Mouse (Mus musculus) limb, embryonic 11.5 days (tissue): Measurements from ENCODE around the gene Kirrel3. TPM values are rescaled to one million over a fixed set of nuclear protein-coding genes. Genes with fewer than 3 reads are reported as not detected.

Experiments
- ATAC-seq: fragments of 200-750 bp; cut with Nextera tagmentation; 2 replicates; pipeline ENCODE4 v1.8.0; 2017; ENCODE audit warnings: low read depth; ENCODE audit not compliant: insufficient number of reproducible peaks, low FRiP score, low TSS enrichment
- DNase-seq: peaks from one replicate; pipeline ENCODE4 v3.0.0-alpha.2; 2015; ENCODE audit warnings: low spot score
- H3K27ac ChIP-seq: fragments of 300-500 bp; sonication (generic); replicated peaks from 2 replicates; pipeline ENCODE4 v1.5.1; 2014; ENCODE audit warnings: low read depth, mild to moderate bottlenecking, low read length
- H3K27me3 ChIP-seq: fragments of 300-500 bp; sonication (generic); 2 replicates; pipeline ENCODE4 v1.6.1; 2014; ENCODE audit warnings: mild to moderate bottlenecking, low read length, mixed read lengths; ENCODE audit not compliant: control insufficient read depth, insufficient read depth
- H3K36me3 ChIP-seq: fragments of 300-500 bp; sonication (generic); 2 replicates; pipeline ENCODE4 v1.6.1; 2014; ENCODE audit warnings: mild to moderate bottlenecking, low read length, moderate library complexity, mixed read lengths; ENCODE audit not compliant: control insufficient read depth, insufficient read depth
- H3K4me1 ChIP-seq: fragments of 300-500 bp; sonication (generic); 2 replicates; pipeline ENCODE4 v1.6.1; 2014; ENCODE audit warnings: low read length, mixed read lengths; ENCODE audit not compliant: control insufficient read depth, insufficient read depth
- H3K4me2 ChIP-seq: fragments of 300-500 bp; sonication (generic); 2 replicates; pipeline ENCODE4 v1.6.1; 2014; ENCODE audit warnings: low read depth, mild to moderate bottlenecking, moderate library complexity; ENCODE audit not compliant: severe bottlenecking
- H3K4me3 ChIP-seq: fragments of 300-500 bp; sonication (generic); 2 replicates; pipeline ENCODE4 v1.5.1; 2014; ENCODE audit warnings: low read depth, low read length
- H3K9ac ChIP-seq: fragments of 300-500 bp; sonication (generic); 2 replicates; pipeline ENCODE4 v1.6.1; 2014; ENCODE audit warnings: mild to moderate bottlenecking, low read length
- H3K9me3 ChIP-seq: fragments of 300-500 bp; sonication (generic); 2 replicates; pipeline ENCODE4 v1.6.1; 2016; ENCODE audit warnings: low read length; ENCODE audit not compliant: control insufficient read depth
- WGBS: fragments of 180-500 bp; shearing (Covaris S2); extraction: QIAGEN DNeasy Blood & Tissue Kit; methylation state at CpG from one replicate; pipeline ENCODE4 v1.1.7; 2014; 5-methylcytosine and 5-hydroxymethylcytosine counted together
- polyA plus RNA-seq: library from polyadenylated mRNA; unstranded; fragments of >200 nt; fragmentation: Nextera tagmentation; extraction: Ambion mirVana; gene quantifications from 2 replicates; pipeline ENCODE4 v1.2.1, GENCODE M21; 2014

Gene Kirrel3
- polyA plus RNA-seq, 1 experiment from 2014 or later, result 2.6 TPM

- 20% methylated on average over 9 of the region's 9 CpGs for WGBS
- no peak for DNase-seq
- H3K9me3 ChIP-seq, result no peaks in the 10 kb centered on the region
- H3K4me2 ChIP-seq, result no peak overlapping the region
- no peak overlapping the region for H3K27ac ChIP-seq
- H3K36me3 ChIP-seq, result no peaks in the 10 kb centered on the region
- peaks cover 9% of the 10 kb centered on the region; the same call in 1 of the 2 replicates for H3K4me1 ChIP-seq
- no peaks in the 10 kb centered on the region for H3K27me3 ChIP-seq
- no peak overlapping the region for H3K4me3 ChIP-seq
- ATAC-seq, result no peak
- H3K9ac ChIP-seq, result no peak overlapping the region
Measured at GRCm38 (mm10) chr9:34997880-34998865, 512.5 kb downstream of the Kirrel3 start.

GRCm38 (mm10) chr9:35004113-35004512 lies 518.4 kb downstream of the Kirrel3 start:
- no peak overlapping the region for H3K27ac ChIP-seq
- no peak for DNase-seq

GRCm38 (mm10) chr9:35007697-35008341 lies 522.1 kb downstream of the Kirrel3 start:
- WGBS, result 82% methylated on average over 14 of the region's 14 CpGs
- H3K27me3 ChIP-seq, result no peaks in the 10 kb centered on the region
- no peaks in the 10 kb centered on the region for H3K9me3 ChIP-seq
- no peak overlapping the region for H3K9ac ChIP-seq
- DNase-seq (no peak), ATAC-seq (no peak)
- no peak overlapping the region for H3K4me3 ChIP-seq
- no peaks in the 10 kb centered on the region for H3K36me3 ChIP-seq
- H3K27ac ChIP-seq, result no peak overlapping the region
- H3K4me1 ChIP-seq, result no peaks in the 10 kb centered on the region
- H3K4me2 ChIP-seq, result no peak overlapping the region

More at GRCm38 (mm10) chr9:35004113-35004512, 518.4 kb downstream of the Kirrel3 start:
- WGBS, result 85% methylated on average over 4 of the region's 4 CpGs
- Histone ChIP-seq H3K4me3 (no peak overlapping the region), H3K9ac (no peak overlapping the region), H3K4me2 (no peak overlapping the region), H3K4me1 (no peaks in the 10 kb centered on the region), H3K9me3 (no peaks in the 10 kb centered on the region), H3K36me3 (no peaks in the 10 kb centered on the region), H3K27me3 (no peaks in the 10 kb centered on the region)
- no peak for ATAC-seq

GRCm38 (mm10) chr9:35016762-35017161 lies 531.1 kb downstream of the Kirrel3 start:
- WGBS, result 47% methylated on average over 4 of the region's 4 CpGs

GRCm38 (mm10) chr9:35017563-35017962 lies 531.9 kb downstream of the Kirrel3 start:
- ATAC-seq (no peak), DNase-seq (no peak)
- Histone ChIP-seq H3K27me3 (peaks cover 2% of the 10 kb centered on the region; the same call in 1 of the 2 replicates), H3K36me3 (no peaks in the 10 kb centered on the region), H3K4me3 (no peak overlapping the region), H3K9me3 (no peaks in the 10 kb centered on the region), H3K27ac (no peak overlapping the region), H3K9ac (no peak overlapping the region), H3K4me1 (peaks cover 9% of the 10 kb centered on the region), H3K4me2 (peak overlapping the region; percentile 15; the same call in 1 of the 2 replicates)
- 14% methylated on average over 13 of the region's 13 CpGs for WGBS

More at GRCm38 (mm10) chr9:35016762-35017161, 531.1 kb downstream of the Kirrel3 start:
- ATAC-seq (no peak), DNase-seq (no peak)
- Histone ChIP-seq H3K27ac (no peak overlapping the region), H3K36me3 (no peaks in the 10 kb centered on the region), H3K4me2 (no peak overlapping the region), H3K4me3 (no peak overlapping the region), H3K4me1 (peaks cover 9% of the 10 kb centered on the region), H3K9me3 (no peaks in the 10 kb centered on the region), H3K9ac (no peak overlapping the region), H3K27me3 (peaks cover 2% of the 10 kb centered on the region; the same call in 1 of the 2 replicates)

- H3K4me2 ChIP-seq, result no peak overlapping the region
- ATAC-seq, result no peak
Measured at GRCm38 (mm10) chr9:35018056-35018455, 532.4 kb downstream of the Kirrel3 start.

GRCm38 (mm10) chr9:35019372-35019771 lies 533.7 kb downstream of the Kirrel3 start:
- Histone ChIP-seq H3K4me1 (peaks cover 9% of the 10 kb centered on the region), H3K4me3 (no peak overlapping the region), H3K27ac (no peak overlapping the region), H3K9me3 (no peaks in the 10 kb centered on the region), H3K4me2 (no peak overlapping the region), H3K36me3 (no peaks in the 10 kb centered on the region), H3K27me3 (peaks cover 2% of the 10 kb centered on the region; the same call in 1 of the 2 replicates), H3K9ac (no peak overlapping the region)
- peak; percentile 72 for DNase-seq
- WGBS, result 8% methylated on average over 3 of the region's 3 CpGs
- no peak for ATAC-seq

More at GRCm38 (mm10) chr9:35018056-35018455, 532.4 kb downstream of the Kirrel3 start:
- Histone ChIP-seq H3K27ac (no peak overlapping the region), H3K4me3 (no peak overlapping the region), H3K9ac (no peak overlapping the region), H3K27me3 (peaks cover 2% of the 10 kb centered on the region; the same call in 1 of the 2 replicates), H3K9me3 (no peaks in the 10 kb centered on the region), H3K36me3 (no peaks in the 10 kb centered on the region), H3K4me1 (peaks cover 9% of the 10 kb centered on the region)
- no peak for DNase-seq
- WGBS, result 32% methylated on average over 5 of the region's 5 CpGs

GRCm38 (mm10) chr9:35020015-35020653 lies 534.4 kb downstream of the Kirrel3 start:
- Histone ChIP-seq H3K4me3 (no peak overlapping the region), H3K9ac (no peak overlapping the region), H3K36me3 (no peaks in the 10 kb centered on the region), H3K4me2 (no peak overlapping the region), H3K4me1 (peaks cover 10% of the 10 kb centered on the region), H3K27me3 (peaks cover 2% of the 10 kb centered on the region; the same call in 1 of the 2 replicates), H3K27ac (no peak overlapping the region), H3K9me3 (no peaks in the 10 kb centered on the region)
- DNase-seq, result no peak
- no peak for ATAC-seq
- WGBS, result 56% methylated on average over 11 of the region's 11 CpGs
